Mouse (Mus musculus): ENCODE data around the gene Heatr9. TPM values are rescaled to one million over a fixed set of nuclear protein-coding genes. Genes with fewer than 3 reads are reported as not detected.
"Not testable (repeated sequence)": the region's sequence is repeated elsewhere in the genome, so short reads cannot be mapped to it uniquely, and the experiment has no call there.

Gene Heatr9
- polyA plus RNA-seq, 1 experiment from 2014 or later = not detected

GRCm38 (mm10) chr11:83557074-83557473, 35.1 kb upstream of the Heatr9 start:
- H3K9me3 ChIP-seq (ENCODE audit: control insufficient read depth, low read length) = no peaks in the 10 kb centered on the region
- no peak overlapping the region for H3K9ac ChIP-seq (ENCODE audit: low read length)
- H3K27me3 ChIP-seq (ENCODE audit: control insufficient read depth, insufficient read depth, low read depth, low read length) = no peaks in the 10 kb centered on the region
- no peak overlapping the region for H3K4me2 ChIP-seq (ENCODE audit: low read depth, low read length)
- no peak overlapping the region for H3K27ac ChIP-seq (ENCODE audit: low read length)
- WGBS = 54% methylated on average over 10 of the region's 10 CpGs
- H3K36me3 ChIP-seq (ENCODE audit: control insufficient read depth, insufficient read depth, low read length) = no peaks in the 10 kb centered on the region
- H3K4me1 ChIP-seq (replicated peaks; ENCODE audit: control insufficient read depth, insufficient read depth, low read length) = no peaks in the 10 kb centered on the region
- H3K4me3 ChIP-seq (ENCODE audit: low read length) = no peak overlapping the region
- peak; percentile 15 for ATAC-seq (ENCODE audit: low read depth)

GRCm38 (mm10) chr11:83556085-83556781, 34.3 kb upstream of the Heatr9 start:
- no peaks in the 10 kb centered on the region for H3K36me3 ChIP-seq (ENCODE audit: control insufficient read depth, insufficient read depth, low read length)
- 23% methylated on average over 8 of the region's 8 CpGs for whole genome bisulfite sequencing
- no peak overlapping the region for H3K27ac ChIP-seq (ENCODE audit: low read length)
- no peaks in the 10 kb centered on the region for H3K4me1 ChIP-seq (replicated peaks; ENCODE audit: control insufficient read depth, insufficient read depth, low read length)
- ATAC-seq (ENCODE audit: low read depth) = peak; percentile 94
- H3K27me3 ChIP-seq (ENCODE audit: control insufficient read depth, insufficient read depth, low read depth, low read length) = no peaks in the 10 kb centered on the region
- H3K4me2 ChIP-seq (ENCODE audit: low read depth, low read length) = no peak overlapping the region
- H3K9me3 ChIP-seq (ENCODE audit: control insufficient read depth, low read length) = no peaks in the 10 kb centered on the region
- H3K4me3 ChIP-seq (ENCODE audit: low read length) = no peak overlapping the region
- no peak overlapping the region for H3K9ac ChIP-seq (ENCODE audit: low read length)

DNA sequence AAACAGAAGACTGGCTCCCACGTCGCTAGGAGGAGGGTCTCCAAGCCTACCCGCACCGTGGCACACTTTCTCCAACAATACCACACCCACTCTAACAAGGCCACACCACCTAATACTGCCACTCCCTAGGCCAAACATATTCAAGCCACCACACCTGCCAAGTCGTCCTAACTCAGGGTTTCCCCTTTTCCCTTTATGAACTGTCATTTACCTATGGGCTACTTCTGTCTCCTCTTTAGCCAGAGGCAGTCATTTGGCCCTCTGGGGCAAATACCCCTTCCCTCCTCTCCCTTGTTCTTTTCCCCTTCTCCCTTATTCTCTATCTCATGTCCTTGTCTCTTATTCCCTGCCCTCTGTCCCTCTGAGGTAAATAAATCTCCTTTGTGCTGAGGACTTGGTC, 29.7 kb upstream of the Heatr9 start:
- H3K9ac ChIP-seq (ENCODE audit: low read length) = no peak overlapping the region
- H3K9me3 ChIP-seq (ENCODE audit: control insufficient read depth, low read length) = no peaks in the 10 kb centered on the region
- no peaks in the 10 kb centered on the region for H3K4me1 ChIP-seq (replicated peaks; ENCODE audit: control insufficient read depth, insufficient read depth, low read length)
- H3K36me3 ChIP-seq (ENCODE audit: control insufficient read depth, insufficient read depth, low read length) = no peaks in the 10 kb centered on the region
- no peak overlapping the region for H3K27ac ChIP-seq (ENCODE audit: low read length)
- WGBS = 83% methylated on average over 5 of the region's 5 CpGs
- H3K27me3 ChIP-seq (ENCODE audit: control insufficient read depth, insufficient read depth, low read depth, low read length) = no peaks in the 10 kb centered on the region
- no peak overlapping the region for H3K4me2 ChIP-seq (ENCODE audit: low read depth, low read length)
- no peak overlapping the region for H3K4me3 ChIP-seq (ENCODE audit: low read length)
- ATAC-seq (ENCODE audit: low read depth) = no peak

- not testable (repeated sequence) for H3K4me3 ChIP-seq (ENCODE audit: low read length); H3K27me3 ChIP-seq (ENCODE audit: control insufficient read depth, insufficient read depth, low read depth, low read length); H3K9me3 ChIP-seq (ENCODE audit: control insufficient read depth, low read length); H3K4me1 ChIP-seq (replicated peaks; ENCODE audit: control insufficient read depth, insufficient read depth, low read length); H3K9ac ChIP-seq (ENCODE audit: low read length); H3K4me2 ChIP-seq (ENCODE audit: low read depth, low read length); H3K36me3 ChIP-seq (ENCODE audit: control insufficient read depth, insufficient read depth, low read length); H3K27ac ChIP-seq (ENCODE audit: low read length); ATAC-seq (ENCODE audit: low read depth)
- 75% methylated on average over 7 of the region's 7 CpGs for WGBS
Measured at GRCm38 (mm10) chr11:83551037-83551436, 29.1 kb upstream of the Heatr9 start.

DNA sequence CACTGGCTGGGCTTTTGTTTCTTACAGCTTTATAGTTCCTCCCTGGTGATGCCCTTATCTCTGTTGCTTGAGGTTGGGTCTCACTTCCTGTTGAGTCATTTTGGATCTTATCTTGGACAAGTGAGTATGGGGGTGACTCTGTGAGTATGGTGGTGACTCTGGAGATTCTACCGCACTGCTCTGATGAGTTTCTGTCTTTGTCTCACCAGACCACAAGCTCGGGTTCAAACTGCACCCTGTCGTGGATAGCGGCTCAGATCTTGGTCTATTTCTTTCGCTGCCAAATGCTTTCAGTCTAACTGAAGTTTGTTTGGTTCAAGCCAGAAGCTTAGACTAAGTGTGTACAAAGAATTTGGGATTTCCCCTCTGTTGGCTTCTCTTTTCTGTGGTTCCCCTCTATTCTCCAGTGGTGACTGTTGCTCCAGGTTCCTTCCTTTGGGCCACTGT, 28.2 kb upstream of the Heatr9 start:
- Histone ChIP-seq H3K4me2 (ENCODE audit: low read depth, low read length) (no peak overlapping the region), H3K27ac (ENCODE audit: low read length) (no peak overlapping the region), H3K9ac (ENCODE audit: low read length) (no peak overlapping the region), H3K4me3 (ENCODE audit: low read length) (no peak overlapping the region), H3K36me3 (ENCODE audit: control insufficient read depth, insufficient read depth, low read length) (no peaks in the 10 kb centered on the region), H3K4me1 (replicated peaks; ENCODE audit: control insufficient read depth, insufficient read depth, low read length) (no peaks in the 10 kb centered on the region), H3K9me3 (ENCODE audit: control insufficient read depth, low read length) (no peaks in the 10 kb centered on the region), H3K27me3 (ENCODE audit: control insufficient read depth, insufficient read depth, low read depth, low read length) (no peaks in the 10 kb centered on the region)
- 84% methylated on average over 5 of the region's 5 CpGs for WGBS
- ATAC-seq (ENCODE audit: low read depth) = no peak

GRCm38 (mm10) chr11:83544214-83544613, 22.2 kb upstream of the Heatr9 start:
- no peaks in the 10 kb centered on the region for H3K9me3 ChIP-seq (ENCODE audit: control insufficient read depth, low read length)
- no peaks in the 10 kb centered on the region for H3K4me1 ChIP-seq (replicated peaks; ENCODE audit: control insufficient read depth, insufficient read depth, low read length)
- no peak overlapping the region for H3K27ac ChIP-seq (ENCODE audit: low read length)
- no peaks in the 10 kb centered on the region for H3K36me3 ChIP-seq (ENCODE audit: control insufficient read depth, insufficient read depth, low read length)
- H3K4me2 ChIP-seq (ENCODE audit: low read depth, low read length) = no peak overlapping the region
- no peak for ATAC-seq (ENCODE audit: low read depth)
- 34% methylated on average over 3 of the region's 3 CpGs for WGBS
- H3K4me3 ChIP-seq (ENCODE audit: low read length) = no peak overlapping the region
- no peaks in the 10 kb centered on the region for H3K27me3 ChIP-seq (ENCODE audit: control insufficient read depth, insufficient read depth, low read depth, low read length)
- H3K9ac ChIP-seq (ENCODE audit: low read length) = no peak overlapping the region

DNA sequence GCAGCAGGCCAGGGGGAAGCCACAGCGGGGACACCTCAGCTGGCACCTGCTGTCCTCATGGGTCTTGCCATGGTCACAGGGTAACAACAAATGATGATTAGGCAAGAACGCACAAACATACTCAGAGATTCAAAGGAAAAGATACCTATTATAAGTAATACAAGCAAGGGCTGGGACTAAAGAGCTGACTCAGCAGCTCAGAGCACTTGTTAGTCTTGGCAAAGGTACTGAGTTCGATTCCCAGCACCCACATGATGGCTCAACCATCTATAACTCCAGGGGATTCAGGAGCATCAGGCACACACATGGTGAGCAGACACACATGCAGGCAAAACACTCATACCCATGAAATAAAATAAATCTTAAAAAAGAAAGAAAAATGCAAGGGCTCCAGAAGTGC, 19.4 kb upstream of the Heatr9 start:
- Histone ChIP-seq H3K9ac (ENCODE audit: low read length) (no peak overlapping the region), H3K4me1 (replicated peaks; ENCODE audit: control insufficient read depth, insufficient read depth, low read length) (no peaks in the 10 kb centered on the region), H3K4me3 (ENCODE audit: low read length) (no peak overlapping the region), H3K27ac (ENCODE audit: low read length) (no peak overlapping the region), H3K36me3 (ENCODE audit: control insufficient read depth, insufficient read depth, low read length) (no peaks in the 10 kb centered on the region), H3K4me2 (ENCODE audit: low read depth, low read length) (no peak overlapping the region), H3K9me3 (ENCODE audit: control insufficient read depth, low read length) (no peaks in the 10 kb centered on the region), H3K27me3 (ENCODE audit: control insufficient read depth, insufficient read depth, low read depth, low read length) (no peaks in the 10 kb centered on the region)
- no peak for ATAC-seq (ENCODE audit: low read depth)
- WGBS = 92% methylated on average over 3 of the region's 3 CpGs

- no peak for ATAC-seq (ENCODE audit: low read depth)
- no peaks in the 10 kb centered on the region for H3K9me3 ChIP-seq (ENCODE audit: control insufficient read depth, low read length)
- H3K36me3 ChIP-seq (ENCODE audit: control insufficient read depth, insufficient read depth, low read length) = no peaks in the 10 kb centered on the region
- no peak overlapping the region for H3K27ac ChIP-seq (ENCODE audit: low read length)
- H3K9ac ChIP-seq (ENCODE audit: low read length) = no peak overlapping the region
- 75% methylated on average over 2 of the region's 2 CpGs for WGBS
- no peak overlapping the region for H3K4me2 ChIP-seq (ENCODE audit: low read depth, low read length)
- no peak overlapping the region for H3K4me3 ChIP-seq (ENCODE audit: low read length)
- H3K27me3 ChIP-seq (ENCODE audit: control insufficient read depth, insufficient read depth, low read depth, low read length) = no peaks in the 10 kb centered on the region
- no peaks in the 10 kb centered on the region for H3K4me1 ChIP-seq (replicated peaks; ENCODE audit: control insufficient read depth, insufficient read depth, low read length)
Measured at GRCm38 (mm10) chr11:83540931-83541330, 19.0 kb upstream of the Heatr9 start.

DNA sequence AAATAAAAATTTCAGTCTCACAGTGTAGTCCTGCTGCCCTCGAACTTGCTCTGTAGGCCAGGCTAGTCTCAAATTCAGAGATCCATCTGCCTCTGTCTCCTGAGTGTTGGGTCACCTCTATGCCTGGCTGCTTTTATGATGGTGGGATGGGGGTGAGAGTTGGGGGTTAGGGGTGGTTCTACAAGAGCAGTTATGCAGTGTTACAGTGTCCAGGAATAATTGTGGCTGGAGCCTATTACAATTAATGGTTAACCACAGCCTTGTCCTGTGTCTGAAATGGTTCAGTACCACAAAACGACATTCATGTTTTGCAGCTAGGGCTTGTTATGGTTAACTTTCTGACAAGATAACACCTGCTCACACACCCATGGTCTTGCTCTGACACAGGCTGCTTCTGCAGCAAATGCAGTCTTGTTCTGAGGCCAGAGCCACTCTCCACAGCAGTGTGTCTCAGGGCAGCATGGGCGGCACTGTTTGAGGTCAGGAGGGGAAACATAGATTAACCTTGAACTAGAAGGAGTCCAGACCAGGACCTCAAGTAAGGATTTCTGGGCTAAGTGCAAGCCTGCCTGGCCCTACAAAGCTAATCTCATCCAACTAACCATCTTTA, 16.8 kb upstream of the Heatr9 start:
- no peak overlapping the region for H3K4me3 ChIP-seq (ENCODE audit: low read length)
- H3K27ac ChIP-seq (ENCODE audit: low read length) = no peak overlapping the region
- no peaks in the 10 kb centered on the region for H3K9me3 ChIP-seq (ENCODE audit: control insufficient read depth, low read length)
- H3K27me3 ChIP-seq (ENCODE audit: control insufficient read depth, insufficient read depth, low read depth, low read length) = no peaks in the 10 kb centered on the region
- WGBS = 65% methylated on average over 3 of the region's 3 CpGs
- H3K4me1 ChIP-seq (replicated peaks; ENCODE audit: control insufficient read depth, insufficient read depth, low read length) = peaks cover 9% of the 10 kb centered on the region
- no peak for ATAC-seq (ENCODE audit: low read depth)
- H3K4me2 ChIP-seq (ENCODE audit: low read depth, low read length) = no peak overlapping the region
- H3K9ac ChIP-seq (ENCODE audit: low read length) = no peak overlapping the region
- H3K36me3 ChIP-seq (ENCODE audit: control insufficient read depth, insufficient read depth, low read length) = no peaks in the 10 kb centered on the region
